Mouse (Mus musculus): ENCODE results near the gene Cacna1g.

Cacna1g gene

DNA sequence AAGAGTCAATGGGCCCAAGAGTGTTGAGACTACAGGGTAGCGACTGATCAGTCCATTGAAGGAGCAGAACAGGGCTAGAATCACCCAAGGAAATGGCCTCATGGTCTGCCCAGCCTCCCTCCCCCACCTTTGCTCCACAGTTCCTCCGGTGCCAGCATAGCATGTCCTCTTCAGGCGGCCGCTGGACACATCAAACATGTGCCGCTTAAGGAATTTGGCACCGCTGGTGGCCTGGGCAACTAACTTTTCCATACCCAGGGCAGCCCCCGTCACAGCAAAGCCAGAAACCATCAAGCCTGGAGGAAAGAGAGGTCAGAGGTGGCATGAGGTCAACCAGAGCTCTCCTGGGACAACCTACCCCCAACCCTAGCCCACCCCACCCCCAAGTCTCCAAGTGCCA, 8.0 kb upstream of the Cacna1g start:
- no peak for DNase-seq (ENCODE audit: low read depth, low spot score)

DNA sequence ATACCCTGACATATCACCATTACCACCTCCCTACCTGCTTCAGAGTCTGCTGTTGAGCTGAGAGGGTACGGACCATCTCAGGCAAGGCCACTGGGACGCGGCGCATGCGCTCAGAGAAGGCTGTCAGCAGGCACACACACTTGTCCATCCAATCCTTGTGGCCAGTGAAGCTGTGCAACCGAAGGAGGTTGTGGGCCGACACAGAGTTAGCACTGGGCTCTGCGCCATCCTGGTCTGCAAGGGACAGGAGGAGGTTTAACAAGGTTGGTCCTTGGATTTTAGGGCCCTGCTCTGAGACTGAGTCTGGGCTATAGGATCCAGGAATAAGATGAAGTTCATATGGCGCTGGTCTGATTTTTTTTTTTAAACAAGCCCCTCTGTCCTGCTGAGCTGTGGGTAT, 6.4 kb upstream of the Cacna1g start:
- no peak for DNase-seq (ENCODE audit: low read depth, low spot score)

DNA sequence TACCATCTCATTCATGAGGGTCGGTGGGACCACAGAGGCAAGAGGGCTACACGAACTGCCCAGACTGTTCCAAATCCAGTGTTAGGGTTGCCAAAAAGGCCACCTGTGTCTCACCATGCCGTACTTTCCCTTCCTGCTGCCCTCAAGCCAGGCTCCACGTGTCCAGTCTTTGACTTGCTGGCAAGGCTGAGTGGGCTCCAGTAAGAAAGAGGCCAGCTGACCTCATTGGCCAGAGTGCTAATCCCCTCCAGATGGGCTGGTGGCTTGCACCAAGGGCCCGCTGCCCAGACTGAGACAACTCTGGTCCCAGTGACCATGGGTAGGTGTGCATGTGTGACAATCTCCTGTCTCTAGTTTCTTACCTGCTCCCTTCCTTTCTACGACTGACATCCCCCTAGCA, 3.7 kb upstream of the Cacna1g start:
- no peak for DNase-seq (ENCODE audit: low read depth, low spot score)

DNA sequence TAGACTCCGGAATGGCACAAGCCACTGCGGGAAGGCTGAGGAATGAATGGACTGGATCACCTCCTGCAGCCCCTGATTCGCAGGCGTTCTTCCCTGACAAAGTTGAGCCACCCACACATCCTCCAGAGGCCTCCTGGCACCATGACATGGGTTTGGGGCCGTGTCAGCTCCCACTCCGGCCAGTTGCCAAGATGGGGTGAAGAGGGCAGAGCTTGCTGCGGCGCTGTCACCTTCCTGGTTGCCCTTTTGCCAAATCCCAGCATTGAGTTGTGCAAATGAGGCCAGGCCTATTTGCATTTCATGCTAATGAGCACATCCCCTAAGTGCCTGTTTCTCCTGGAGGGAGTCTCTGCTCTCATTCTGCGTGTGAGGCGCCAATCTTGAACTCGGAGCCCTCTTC, 1.7 kb upstream of the Cacna1g start:
- DNase-seq (ENCODE audit: low read depth, low spot score) = no peak

DNA sequence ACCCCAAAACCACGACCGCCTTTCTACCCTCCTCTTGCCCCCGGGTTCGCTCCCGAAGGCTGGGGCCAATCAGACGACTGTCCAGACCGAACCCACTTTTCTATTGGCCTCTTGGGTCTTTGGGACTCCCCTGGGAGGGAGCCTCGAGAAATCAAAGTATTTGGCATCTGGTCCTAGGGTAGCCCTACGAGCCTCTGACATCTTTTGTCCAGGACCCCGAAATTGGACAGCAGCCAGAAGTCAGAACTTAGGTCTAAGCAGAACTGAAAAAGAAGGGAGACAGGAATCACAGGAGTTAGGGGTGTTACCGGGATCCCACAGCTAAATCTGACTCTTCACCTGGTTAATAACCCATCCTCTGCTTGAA, 529 bp upstream of the Cacna1g start:
- DNase-seq (ENCODE audit: low read depth, low spot score) = no peak

DNA sequence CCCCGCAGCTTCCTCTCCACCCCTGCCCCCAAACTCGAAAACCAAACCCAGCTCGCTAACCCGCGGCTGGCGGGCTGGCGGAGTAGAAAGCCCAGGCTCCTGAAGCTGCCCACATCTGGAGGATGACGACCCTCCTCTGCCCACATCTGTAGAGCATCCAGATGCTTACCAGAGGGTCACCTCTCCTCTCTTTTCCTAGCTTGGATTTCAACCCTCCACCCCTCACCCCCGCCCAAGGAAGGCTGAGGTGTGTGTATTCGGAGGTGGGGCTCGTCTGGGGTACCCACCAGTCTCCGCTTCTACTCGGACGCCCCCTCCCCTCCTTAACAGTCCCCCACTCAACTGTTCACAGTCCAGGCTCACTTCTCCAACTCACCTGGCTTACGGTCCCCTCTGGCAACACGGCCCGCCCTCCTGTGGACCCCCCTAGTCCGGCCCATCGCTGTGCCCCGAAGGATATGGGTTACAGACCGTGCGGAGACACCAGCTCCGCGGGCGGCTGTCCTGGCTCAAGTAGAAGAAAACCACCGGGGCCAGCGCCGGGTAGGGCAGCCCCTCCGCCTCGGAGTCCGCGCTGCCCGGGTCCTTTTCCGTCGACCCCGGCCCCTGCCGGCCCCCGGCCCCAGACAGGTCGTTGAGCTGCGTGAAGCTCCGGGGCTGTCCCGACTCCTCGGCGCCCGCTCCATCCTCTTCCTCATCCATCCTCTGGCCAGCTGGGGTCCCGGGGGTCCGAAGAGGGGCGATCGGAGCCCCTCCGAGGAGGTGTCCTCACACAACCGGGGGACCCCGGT, 887 bp downstream of the Cacna1g start:
- no peak for DNase-seq (ENCODE audit: low read depth, low spot score)

DNA sequence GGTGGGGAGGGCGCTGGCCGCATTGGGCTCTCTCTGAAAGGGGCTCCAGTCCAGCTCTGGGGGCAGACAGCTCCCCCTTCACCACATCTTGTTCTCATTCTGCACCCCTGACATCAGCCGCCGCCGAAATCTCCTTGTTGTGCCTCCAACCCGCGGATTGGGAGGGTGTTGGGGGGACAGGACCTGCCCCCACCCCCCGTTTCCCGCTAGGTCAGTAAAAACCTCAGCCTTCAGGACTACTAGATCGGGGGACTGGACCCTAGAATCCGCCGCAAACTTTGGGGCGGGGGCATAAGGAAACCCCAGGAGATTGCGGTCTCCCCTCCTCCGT, 1.4 kb downstream of the Cacna1g start:
- no peak for DNase-seq (ENCODE audit: low read depth, low spot score)

DNA sequence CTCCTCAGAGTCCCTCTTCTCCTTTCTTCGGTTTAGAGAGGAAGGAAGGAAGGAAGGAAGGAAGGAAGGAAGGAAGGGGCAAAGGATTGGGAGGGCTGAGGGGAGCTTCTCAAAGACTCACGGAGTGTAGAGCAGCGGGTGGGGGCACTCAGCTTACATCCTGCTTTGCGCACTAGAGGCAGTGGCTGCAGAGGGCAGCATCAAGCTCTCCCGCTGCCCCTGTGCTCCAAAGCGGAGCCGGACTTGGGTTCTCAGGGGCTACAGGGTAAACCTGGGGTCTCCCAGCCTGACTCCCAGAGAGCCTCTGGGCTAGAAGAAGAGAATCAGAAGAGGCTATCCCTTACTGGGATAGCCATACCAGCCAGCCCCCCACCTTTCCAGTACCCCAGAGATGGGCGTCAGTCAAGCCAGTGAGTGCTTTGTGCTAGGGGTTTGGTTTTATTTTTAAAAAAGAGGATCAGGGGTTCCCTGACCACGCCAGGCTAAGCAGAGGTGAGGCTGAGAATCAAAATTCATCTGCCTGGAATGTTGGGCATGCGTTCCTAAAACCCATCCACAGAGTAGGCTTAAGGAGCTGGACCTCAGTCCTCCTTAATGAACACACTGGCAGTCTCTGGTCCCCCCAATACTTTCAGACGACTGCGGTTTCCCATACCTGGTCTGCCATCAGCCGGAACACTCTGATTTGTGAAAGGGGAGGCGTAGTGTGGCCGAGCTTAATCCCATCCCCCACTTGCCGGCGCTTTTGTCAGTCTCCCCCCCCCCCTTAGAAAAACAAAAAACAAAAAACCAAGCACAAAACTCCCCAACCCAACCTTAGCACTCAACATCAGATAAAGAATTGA, 2.0 kb downstream of the Cacna1g start:
- DNase-seq (ENCODE audit: low read depth, low spot score) = no peak

DNA sequence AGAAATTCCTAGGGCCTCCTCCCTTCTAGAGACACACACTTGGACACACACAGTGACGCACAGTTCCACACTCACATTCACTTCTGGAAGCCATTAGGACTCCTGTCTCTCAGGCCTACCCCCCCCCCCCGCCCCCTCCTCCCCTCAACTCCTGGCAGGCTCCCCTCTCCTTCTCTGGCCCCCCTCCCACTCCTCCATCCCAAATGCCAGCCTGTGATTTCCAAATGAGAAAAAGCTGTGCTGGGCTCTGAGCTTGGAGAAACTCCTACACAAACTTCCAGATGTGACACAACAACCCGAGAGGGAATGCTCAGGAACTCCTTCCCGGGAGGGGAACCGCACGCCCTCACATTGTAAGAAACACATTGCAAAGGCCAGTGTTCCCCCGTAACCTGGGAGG, 3.6 kb downstream of the Cacna1g start:
- peak; percentile 84 for DNase-seq (ENCODE audit: low read depth, low spot score)

DNA sequence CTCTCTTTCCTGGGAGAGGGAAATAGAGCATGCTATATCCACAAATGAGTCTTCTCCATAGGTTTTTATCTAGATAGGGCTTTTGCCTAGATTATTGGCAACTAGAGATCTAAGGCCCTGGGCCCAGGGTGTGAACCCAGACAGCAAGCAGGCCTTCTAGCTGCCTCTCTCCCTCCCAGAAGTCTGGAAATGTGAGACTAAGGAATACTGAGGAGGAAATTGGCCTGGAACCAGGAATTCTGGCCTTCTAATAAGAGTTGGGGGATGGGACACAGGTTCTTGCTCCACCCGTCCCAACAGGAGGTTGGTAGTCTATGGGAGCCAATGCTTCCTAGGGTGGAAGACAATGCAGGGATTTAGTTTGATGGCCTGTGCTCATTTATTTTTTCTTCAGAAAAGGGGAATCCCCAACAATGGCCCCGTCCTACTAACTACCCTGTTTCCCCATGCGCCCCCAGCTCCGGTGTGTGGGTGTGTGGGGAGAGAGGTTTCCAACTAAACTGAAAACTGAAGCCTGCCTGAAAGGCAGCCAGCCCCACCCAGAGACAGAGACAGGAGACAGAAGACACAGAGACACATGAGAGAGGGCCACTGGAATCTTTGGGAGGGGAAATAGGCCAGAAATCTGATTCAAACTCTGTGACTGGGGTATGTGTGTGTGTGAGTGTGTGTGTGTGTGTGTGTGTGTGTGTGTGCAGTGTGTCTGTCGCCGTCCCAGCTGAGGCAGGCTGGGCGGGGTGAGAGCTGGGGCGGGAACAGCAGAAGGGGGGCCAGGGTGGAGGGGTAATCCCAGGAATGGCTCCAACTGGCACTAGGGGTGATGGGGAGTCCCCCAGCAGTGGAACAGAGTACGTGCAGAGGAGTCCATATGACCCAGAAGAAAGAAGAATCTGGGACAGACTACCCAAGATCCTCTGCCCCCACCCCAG, 4.6 kb downstream of the Cacna1g start:
- DNase-seq (ENCODE audit: low read depth, low spot score) = no peak

DNA sequence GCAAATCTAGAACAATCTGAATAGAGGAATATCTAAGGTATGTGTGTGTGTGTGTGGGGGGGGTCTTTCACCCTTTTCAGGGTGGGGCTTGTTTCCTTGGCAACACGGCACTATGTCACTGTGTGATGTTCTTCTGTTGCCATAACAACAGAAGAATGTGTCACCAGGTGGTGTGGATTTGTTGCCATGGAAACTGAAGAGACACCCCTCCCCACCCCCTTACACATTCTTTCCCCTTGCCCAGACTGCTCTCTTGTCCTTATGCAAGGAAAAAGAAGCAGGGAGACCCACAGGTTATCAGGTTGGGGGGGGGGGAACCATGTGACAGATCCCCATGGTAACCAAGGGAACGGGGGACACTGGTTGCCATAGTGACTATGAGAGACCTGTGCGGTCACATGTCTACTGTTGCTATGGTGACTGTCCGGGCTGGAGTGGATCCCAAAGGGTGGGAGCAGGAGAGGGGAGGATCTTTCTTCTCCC, 5.4 kb downstream of the Cacna1g start:
- DNase-seq (ENCODE audit: low read depth, low spot score) = peak; percentile 82

DNA sequence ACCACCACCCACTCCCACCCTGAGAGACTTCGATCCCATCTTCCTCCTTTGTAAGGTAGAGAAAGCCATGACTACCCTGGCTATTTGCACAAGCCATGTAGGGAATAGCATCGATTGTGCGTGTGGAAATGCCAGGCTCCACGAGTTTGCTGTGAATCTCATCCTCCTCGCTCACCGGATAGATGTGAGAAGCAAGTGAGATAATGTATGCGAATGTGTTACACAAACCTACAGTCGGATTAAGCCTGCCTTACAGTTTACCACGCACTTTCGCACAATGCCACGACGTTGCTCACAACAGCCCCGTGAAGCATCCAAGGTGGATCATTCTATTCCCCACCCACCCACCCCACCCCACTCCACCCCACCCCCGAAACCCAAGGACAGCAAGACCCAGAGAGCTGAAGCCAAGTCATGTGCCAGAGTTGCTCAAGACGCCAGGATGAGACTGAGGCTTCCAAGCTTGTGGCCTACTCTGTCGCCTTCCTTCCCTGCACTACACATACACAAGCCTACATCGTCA, 7.6 kb downstream of the Cacna1g start:
- no peak for DNase-seq (ENCODE audit: low read depth, low spot score)

DNA sequence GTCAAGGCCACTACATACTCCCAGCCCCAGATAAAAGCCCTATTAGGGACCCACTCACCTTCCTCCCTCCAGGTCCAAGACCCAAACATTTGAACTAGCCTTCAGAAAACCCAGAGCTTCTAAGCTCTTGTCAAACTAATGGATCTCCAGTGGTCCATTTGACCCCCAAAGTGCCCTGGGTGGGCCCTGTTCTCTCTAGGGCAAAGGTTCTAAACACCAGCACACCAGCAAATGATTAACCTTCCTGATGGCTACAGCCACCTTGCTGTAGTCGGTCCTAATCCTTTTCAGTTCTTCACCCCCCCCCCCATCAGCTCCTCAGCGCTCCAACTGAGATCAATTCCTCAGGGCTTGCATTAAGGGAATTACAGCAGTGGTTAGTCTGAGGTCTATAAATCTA, 9.8 kb downstream of the Cacna1g start:
- no peak for DNase-seq (ENCODE audit: low read depth, low spot score)

DNA sequence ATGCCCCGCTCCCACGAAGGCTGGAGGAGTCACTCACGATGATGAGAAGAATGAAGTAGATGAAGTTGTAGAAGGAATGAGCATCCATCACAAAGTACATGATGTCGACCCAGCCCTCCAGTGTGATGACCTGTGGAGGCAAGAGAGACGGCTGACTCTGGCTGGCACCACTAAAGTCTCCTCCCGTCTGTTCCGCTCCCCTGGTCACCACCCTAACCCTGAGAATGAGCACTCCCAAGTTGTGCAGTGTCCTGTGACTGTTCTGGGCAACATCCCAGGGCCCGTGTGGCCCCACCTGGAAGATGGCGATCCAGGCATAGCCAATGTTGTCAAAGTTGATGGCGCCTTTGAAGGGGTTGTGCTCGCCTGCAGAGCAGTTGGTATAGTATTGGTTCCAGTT, 12.1 kb downstream of the Cacna1g start:
- DNase-seq (ENCODE audit: low read depth, low spot score) = no peak

DNA sequence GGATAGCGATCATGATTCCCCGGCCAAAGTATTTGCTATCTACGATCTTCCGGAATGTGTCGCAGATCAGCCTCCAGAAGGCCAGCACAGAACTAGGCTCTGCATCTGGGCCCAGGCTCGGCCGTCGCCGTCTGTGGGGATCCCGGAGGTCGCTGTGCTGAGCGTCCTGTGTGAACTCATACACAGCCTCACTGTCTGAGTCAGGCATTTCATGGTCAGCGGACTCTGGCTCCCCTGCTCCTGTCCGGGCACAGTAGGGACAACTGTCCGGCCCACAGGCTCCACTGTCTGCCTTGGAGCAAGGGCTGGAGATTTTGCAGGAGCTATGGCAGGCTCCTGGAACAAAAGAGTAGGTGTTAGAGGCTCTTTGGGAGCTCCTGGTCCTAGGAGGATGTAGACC, 17.0 kb downstream of the Cacna1g start:
- DNase-seq (ENCODE audit: low read depth, low spot score) = no peak

DNA sequence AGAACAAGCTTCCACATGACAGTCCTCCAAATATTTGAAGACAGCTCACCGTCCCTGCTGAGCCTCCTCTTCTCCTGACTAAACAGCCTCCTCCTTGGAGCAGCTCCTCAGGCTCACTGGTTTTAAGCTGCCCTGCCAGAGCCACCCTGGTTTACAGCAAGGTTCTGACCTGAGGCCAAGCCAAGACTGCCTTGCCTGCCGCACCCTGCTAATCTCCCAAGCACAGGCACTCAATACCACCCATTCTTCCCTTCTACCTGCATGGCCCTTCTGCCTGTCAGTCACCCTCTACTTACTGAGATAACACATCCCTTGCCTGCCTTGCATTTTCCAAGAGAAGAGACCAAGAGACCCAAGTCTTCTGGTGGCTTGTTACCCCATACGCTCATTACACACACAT, 17.7 kb downstream of the Cacna1g start:
- DNase-seq (ENCODE audit: low read depth, low spot score) = no peak

DNA sequence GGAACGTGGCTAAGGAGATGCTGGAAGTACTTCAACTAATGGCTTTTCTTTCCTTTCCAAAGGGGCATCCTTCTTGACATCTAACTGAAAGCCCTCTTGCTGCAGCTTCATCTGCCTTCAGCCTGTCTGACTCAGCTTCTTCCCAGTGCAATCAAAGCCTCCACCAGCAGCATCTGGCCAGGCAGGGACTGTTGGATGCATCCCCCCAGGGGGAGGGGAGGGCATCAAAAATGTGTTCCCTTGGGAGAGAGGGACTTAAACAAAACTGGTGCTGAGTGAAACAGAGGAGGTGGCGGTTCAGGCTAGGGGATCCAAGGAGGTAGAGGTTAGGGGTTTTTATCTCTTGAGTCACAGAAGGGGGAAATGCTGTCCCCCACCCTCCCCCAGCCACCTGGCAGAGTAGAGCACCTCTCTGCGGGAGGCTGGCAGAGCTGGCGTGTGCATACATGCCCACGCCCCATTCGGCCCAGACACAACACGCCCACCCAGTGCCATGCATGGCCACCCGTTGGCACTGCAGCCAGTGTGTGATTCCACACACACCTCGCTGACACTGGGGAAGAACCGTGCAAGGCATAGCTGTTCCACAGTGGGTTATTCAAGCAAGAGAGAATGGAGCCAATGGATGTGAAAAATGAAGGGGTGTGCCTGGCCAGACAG, 18.7 kb downstream of the Cacna1g start:
- no peak for DNase-seq (ENCODE audit: low read depth, low spot score)

DNA sequence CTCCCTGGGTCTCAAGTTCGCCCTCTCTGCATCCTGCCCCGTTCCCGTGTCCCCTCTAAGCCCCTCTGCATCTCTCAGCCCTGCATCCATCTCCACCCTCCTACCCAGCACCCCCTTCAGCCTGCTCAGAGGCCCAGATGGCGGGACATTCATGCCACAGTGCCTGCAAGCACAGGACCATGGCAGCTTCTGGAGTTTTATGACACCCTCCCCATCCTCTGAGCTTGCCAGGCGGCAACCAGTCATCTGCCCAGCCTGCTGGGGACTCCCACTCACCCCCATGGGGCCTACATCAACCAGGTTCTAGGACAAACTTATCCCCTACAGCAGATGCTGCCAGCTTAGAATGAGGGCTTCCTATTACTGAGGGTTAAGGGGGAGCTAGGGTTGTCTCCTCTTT, 19.2 kb downstream of the Cacna1g start:
- no peak for DNase-seq (ENCODE audit: low read depth, low spot score)

DNA sequence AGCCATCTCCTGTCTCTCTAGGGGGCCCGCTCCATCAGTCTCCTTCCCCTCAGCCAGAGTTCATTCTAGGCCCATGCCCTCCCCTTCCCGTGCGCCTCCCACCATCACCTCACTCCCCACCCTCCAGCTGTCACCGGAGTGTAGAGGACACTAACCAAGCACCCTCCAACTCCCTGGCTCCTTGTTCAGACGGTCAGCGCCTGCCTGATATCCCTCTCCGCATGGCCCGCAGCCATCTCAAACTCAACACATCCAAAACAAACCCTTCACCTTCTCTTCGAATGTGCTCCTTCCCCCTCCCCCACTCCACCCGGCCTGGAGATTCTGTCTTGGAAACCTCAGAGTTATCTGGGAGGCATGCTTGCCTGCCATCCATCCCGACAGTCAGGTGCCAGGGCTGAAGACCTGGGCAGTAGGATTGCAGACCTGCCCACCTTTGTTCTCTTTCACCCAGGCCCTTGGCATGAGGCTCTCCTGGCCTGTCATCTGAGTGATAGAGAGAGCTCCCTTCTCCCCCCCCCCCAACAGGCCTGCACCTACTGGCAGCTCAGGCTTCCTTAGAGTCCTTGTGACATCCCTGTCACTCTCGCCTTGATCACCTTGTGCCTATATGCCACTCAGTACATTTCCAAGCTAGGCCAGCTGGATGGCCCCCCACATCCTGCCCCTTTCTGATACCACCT, 22.8 kb downstream of the Cacna1g start:
- no peak for DNase-seq (ENCODE audit: low read depth, low spot score)

DNA sequence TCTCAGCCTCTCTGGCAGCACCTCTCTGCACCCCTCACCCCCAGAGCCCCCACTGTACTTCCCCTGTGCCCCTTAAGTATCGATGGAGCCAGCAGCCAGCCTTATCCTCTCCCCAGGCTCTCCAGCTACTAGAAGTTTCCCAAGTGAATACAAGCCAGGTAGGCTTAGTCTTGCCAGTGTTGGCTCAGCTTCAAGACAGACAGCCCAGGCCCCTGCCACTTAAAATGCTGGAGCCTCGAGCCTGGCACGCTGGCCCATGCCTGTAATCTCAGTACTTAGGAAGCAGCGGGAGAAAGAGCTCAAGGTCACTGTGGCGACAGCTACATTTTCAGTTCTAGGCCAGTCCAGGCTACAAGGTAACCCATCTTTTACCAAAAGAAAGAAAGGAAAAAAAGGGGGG, 24.1 kb downstream of the Cacna1g start:
- DNase-seq (ENCODE audit: low read depth, low spot score) = no peak

DNA sequence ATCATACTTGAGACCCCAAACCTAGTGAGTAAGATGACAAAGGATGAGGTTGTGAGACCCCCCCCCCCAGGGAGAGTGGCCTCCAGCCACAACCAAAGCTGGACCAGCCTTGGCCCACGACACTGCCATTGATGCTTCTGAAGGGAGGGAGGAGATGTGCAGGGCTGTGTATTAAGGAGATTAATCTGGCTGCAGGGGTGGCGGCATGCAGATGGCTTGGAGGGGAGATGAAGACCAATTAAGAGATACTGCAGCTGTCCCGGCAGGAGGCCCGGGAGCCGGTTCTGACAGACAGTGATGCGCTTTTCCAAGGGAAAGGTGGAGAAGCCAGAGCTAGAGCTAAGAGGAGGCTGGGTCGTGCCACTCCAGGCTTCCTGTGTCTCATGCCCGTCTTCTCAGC, 24.8 kb downstream of the Cacna1g start:
- DNase-seq (ENCODE audit: low read depth, low spot score) = no peak
